Comparison of ENCODE assay signal across 11 mouse cellular contexts in genomic region chr7:113150789-113151188, GRCm38 (mm10). TPM values are rescaled to one million over a fixed set of nuclear protein-coding genes. Genes with fewer than 3 reads are reported as not detected.
DNase-seq lines count a peak whose midpoint lies in the region; ATAC-seq and TF ChIP-seq lines count a peak whose summit lies in the region.
"Had no signal": no experiment of that assay in that cellular context is flagged by ENCODE, and none has a peak within 500 bp of the region (broad histone marks: within the 10 kb centered on the region; RNA-seq: fewer than 3 reads in every experiment).

No protein-coding gene starts in this region.

- no peaks in the 10 kb centered on the region; the same call in 1 of the 2 replicates for H3K4me1 ChIP-seq in kidney, adult 2 months (ENCODE audit: control insufficient read depth, insufficient read depth, low read length)
- H3K4me1 ChIP-seq in embryonic facial prominence, embryonic 10.5 days, result peaks cover 48% of the 10 kb centered on the region
- H3K4me1 ChIP-seq in heart, embryonic 16.5 days (ENCODE audit: control insufficient read depth, insufficient read depth, low read length), result peaks cover 15% of the 10 kb centered on the region

- 46% methylated on average over 6 of the region's 6 CpGs for WGBS in kidney, adult 2 months
- 52% methylated on average over 6 of the region's 6 CpGs for WGBS in embryonic facial prominence, embryonic 10.5 days
- WGBS in heart, embryonic 16.5 days, result 25% methylated on average over 6 of the region's 6 CpGs

- no peaks in the 10 kb centered on the region for H3K79me2 ChIP-seq in myocyte (ENCODE audit: control insufficient read depth, insufficient read depth)

- peak; percentile 71 for DNase-seq in kidney, adult 2 months
- no peak for DNase-seq in kidney, adult 18-20 months
- no peak for DNase-seq in embryonic facial prominence, embryonic 10.5 days (ENCODE audit: low spot score)
- no peak for DNase-seq in embryo, embryonic 9.5 days (ENCODE audit: extremely low spot score)
- DNase-seq in right cerebral cortex, adult 2 months (ENCODE audit: low spot score in 2 of 2), result no peak
- DNase-seq: thymus, postnatal 25 days had no signal

- H3K4me2 ChIP-seq in heart, embryonic 16.5 days (ENCODE audit: low read depth, low read length), result no peak overlapping the region
- H3K4me2 ChIP-seq in myocyte (ENCODE audit: low read depth), result peak overlapping the region; percentile 71
- H3K4me2 ChIP-seq: forebrain, embryonic 15.5 days had no signal

- no peak for TF ChIP-seq CTCF in kidney, adult 2 months (conservative IDR thresholded peaks at IDR 0.05; ENCODE audit: insufficient read depth, insufficient read length, low read depth, low read length)

- H3K36me3 ChIP-seq in kidney, adult 2 months (ENCODE audit: control insufficient read depth, insufficient read depth, low read length), result no peaks in the 10 kb centered on the region
- H3K36me3 ChIP-seq in embryonic facial prominence, embryonic 10.5 days (replicated peaks), result no peaks in the 10 kb centered on the region
- no peaks in the 10 kb centered on the region for H3K36me3 ChIP-seq in heart, embryonic 16.5 days (ENCODE audit: control insufficient read depth, insufficient read depth)
- no peaks in the 10 kb centered on the region for H3K36me3 ChIP-seq in myocyte (ENCODE audit: control insufficient read depth, insufficient read depth)
- H3K36me3 ChIP-seq: forebrain, embryonic 15.5 days; G1E had no signal

- no peak overlapping the region for H3K9ac ChIP-seq in heart, embryonic 16.5 days (ENCODE audit: low read length)
- H3K9ac ChIP-seq: forebrain, embryonic 15.5 days; liver, embryonic 14.5 days had no signal

- no peak overlapping the region for H3K4me3 ChIP-seq in kidney, adult 2 months (ENCODE audit: insufficient read depth, low read depth, low read length)
- H3K4me3 ChIP-seq in embryonic facial prominence, embryonic 10.5 days, result no peak overlapping the region
- H3K4me3 ChIP-seq in heart, embryonic 16.5 days (ENCODE audit: low read length), result no peak overlapping the region
- no peak overlapping the region for H3K4me3 ChIP-seq in myocyte
- H3K4me3 ChIP-seq: forebrain, embryonic 15.5 days had no signal

- H3K27me3 ChIP-seq in kidney, adult 2 months (replicated peaks; ENCODE audit: control insufficient read depth, insufficient read depth, low read length), result no peaks in the 10 kb centered on the region
- peaks cover 12% of the 10 kb centered on the region; the same call in 1 of the 2 replicates for H3K27me3 ChIP-seq in embryonic facial prominence, embryonic 10.5 days (replicated peaks; ENCODE audit: low read depth, poor library complexity, severe bottlenecking)
- H3K27me3 ChIP-seq in heart, embryonic 16.5 days (ENCODE audit: control insufficient read depth, insufficient read depth, low read length), result 0 out of 2 replicates have a peak, but pooled peaks cover 2% of the 10 kb centered on the region
- no peaks in the 10 kb centered on the region for H3K27me3 ChIP-seq in myocyte (ENCODE audit: control insufficient read depth, insufficient read depth, insufficient read length)
- H3K27me3 ChIP-seq: forebrain, embryonic 15.5 days had no signal

- TF ChIP-seq POLR2A in kidney, adult 2 months (IDR thresholded peaks at IDR 0.05; ENCODE audit: low read depth, low read length), result no peak
- TF ChIP-seq POLR2A in myocyte (IDR thresholded peaks at IDR 0.05; ENCODE audit: insufficient read length, low read depth), result no peak

- no peaks in the 10 kb centered on the region for H3K9me3 ChIP-seq in embryonic facial prominence, embryonic 10.5 days
- H3K9me3 ChIP-seq in heart, embryonic 16.5 days (replicated peaks; ENCODE audit: control insufficient read depth, low read length), result no peaks in the 10 kb centered on the region
- H3K9me3 ChIP-seq: forebrain, embryonic 15.5 days; G1E had no signal

- ATAC-seq in heart, embryonic 16.5 days (replicated peaks; ENCODE audit: extremely low read depth, insufficient read depth, low FRiP score), result peak; percentile 38; the same call in 1 of the 2 replicates
- ATAC-seq: forebrain, embryonic 15.5 days had no signal

- no peak overlapping the region for H3ac ChIP-seq in myocyte (ENCODE audit: control insufficient read depth, insufficient read length)

- peak overlapping the region; percentile 80 for H3K27ac ChIP-seq in kidney, adult 2 months (ENCODE audit: insufficient read depth, low read depth, low read length)
- 0 out of 2 replicates have a peak overlapping the region, but pooled peaks have one; percentile 2 for H3K27ac ChIP-seq in embryonic facial prominence, embryonic 10.5 days (replicated peaks)
- peak overlapping the region; percentile 66 for H3K27ac ChIP-seq in heart, embryonic 16.5 days (ENCODE audit: low read length)
- H3K27ac ChIP-seq: forebrain, embryonic 15.5 days; liver, embryonic 14.5 days had no signal

TF ChIP-seq in myocyte, 11 proteins besides CTCF, POLR2A, EP300 and RAD21:
- TF ChIP-seq TCF12 (IDR thresholded peaks at IDR 0.05; ENCODE audit: insufficient read depth, poor library complexity, severe bottlenecking) (no peak), MYOD1 (IDR thresholded peaks at IDR 0.05; ENCODE audit: control insufficient read depth in 1 of 3, insufficient read length in 2 of 3, low read depth in 2 of 3) (no peak), E2F4 (IDR thresholded peaks at IDR 0.05; ENCODE audit: insufficient read depth) (no peak), MYOG (IDR thresholded peaks at IDR 0.05; ENCODE audit: control insufficient read depth in 1 of 3, insufficient read depth in 1 of 3, insufficient read length in 2 of 3, low read depth in 2 of 3) (no peak), SRF (IDR thresholded peaks at IDR 0.05; ENCODE audit: control insufficient read depth, insufficient read length, low read depth) (no peak), MAX (IDR thresholded peaks at IDR 0.05; ENCODE audit: low read depth) (no peak), CEBPB (IDR thresholded peaks at IDR 0.05; ENCODE audit: insufficient read depth, poor library complexity, severe bottlenecking) (no peak), POLR2AphosphoS2 (IDR thresholded peaks at IDR 0.05; ENCODE audit: insufficient read length, low read depth) (no peak), REST (IDR thresholded peaks at IDR 0.05; ENCODE audit: insufficient read depth, insufficient read length) (no peak), TCF3 (IDR thresholded peaks at IDR 0.05; ENCODE audit: insufficient read length, low read depth) (no peak), USF1 (IDR thresholded peaks at IDR 0.05; ENCODE audit: low read depth) (no peak)

RNA-seq across cellular contexts. Expression of gene Arntl, which starts 56.5 kb away (rescaled TPM):
- polyA plus RNA-seq in kidney, adult 2 months (2012; rRNA removed), result 6.0 and 7.3 TPM in 2 replicates
- 8.0 and 8.5 TPM in 2 replicates for polyA plus RNA-seq in embryonic facial prominence, embryonic 10.5 days (2016; fragmentation: Nextera tagmentation; extraction: Ambion mirVana)
- polyA plus RNA-seq in heart, embryonic 16.5 days (2015; fragmentation: Nextera tagmentation; extraction: Ambion mirVana), result 11.0 and 12.4 TPM in 2 replicates
- 10.5 TPM for polyA plus RNA-seq in myocyte (2012; fragmentation: generic; extraction: Trizol)

Comparison
In these comparisons a context has a peak if more than half of its experiments do, and no peak if none do; other contexts are left out.
1. H3K27ac ChIP-seq: peak in every context shown above with its lines; median percentile 80 in kidney, adult 2 months; 66 in heart, embryonic 16.5 days; 2 in embryonic facial prominence, embryonic 10.5 days.